Mouse (Mus musculus) kidney, embryonic 15.5 days (tissue): ENCODE results near the gene Mex3a. TPM values are rescaled to one million over a fixed set of nuclear protein-coding genes. Genes with fewer than 3 reads are reported as not detected.

Experiments used
- ATAC-seq: fragments of 200-750 bp; cut with Nextera tagmentation; replicated peaks from 2 replicates; pipeline ENCODE4 v1.8.0; 2017; ENCODE audit warnings: moderate TSS enrichment; ENCODE audit not compliant: low FRiP score
- H3K27ac ChIP-seq: fragments of 300-500 bp; sonication (generic); 2 replicates; pipeline ENCODE4 v1.5.1; 2015; ENCODE audit warnings: mild to moderate bottlenecking, inconsistent platforms
- H3K27me3 ChIP-seq: fragments of 300-500 bp; sonication (generic); 2 replicates; pipeline ENCODE4 v1.6.1; 2015; ENCODE audit warnings: inconsistent platforms
- H3K36me3 ChIP-seq: fragments of 300-500 bp; sonication (generic); 2 replicates; pipeline ENCODE4 v1.6.1; 2015; ENCODE audit warnings: inconsistent platforms
- H3K4me1 ChIP-seq: fragments of 300-500 bp; sonication (generic); 2 replicates; pipeline ENCODE4 v1.6.1; 2015; ENCODE audit warnings: inconsistent platforms
- H3K4me2 ChIP-seq: fragments of 300-500 bp; sonication (generic); 2 replicates; pipeline ENCODE4 v1.6.1; 2015; ENCODE audit warnings: moderate library complexity, mild to moderate bottlenecking, inconsistent platforms
- H3K4me3 ChIP-seq: fragments of 300-500 bp; sonication (generic); replicated peaks from 2 replicates; pipeline ENCODE4 v1.5.1; 2015; ENCODE audit warnings: mild to moderate bottlenecking, inconsistent platforms
- H3K9ac ChIP-seq: fragments of 300-500 bp; sonication (generic); 2 replicates; pipeline ENCODE4 v1.6.1; 2015; ENCODE audit warnings: mild to moderate bottlenecking, inconsistent platforms
- H3K9me3 ChIP-seq: fragments of 300-500 bp; sonication (generic); replicated peaks from 2 replicates; pipeline ENCODE4 v1.6.1; 2016; ENCODE audit warnings: inconsistent platforms
- WGBS: fragments of 180-500 bp; shearing (Covaris S2); methylation state at CpG from one replicate; pipeline ENCODE4 v1.1.7; 2015; ENCODE audit warnings: mixed read lengths; 5-methylcytosine and 5-hydroxymethylcytosine counted together
- polyA plus RNA-seq: library from polyadenylated mRNA; unstranded; fragments of >200 nt; fragmentation: Nextera tagmentation; extraction: Ambion mirVana; gene quantifications from 2 replicates; pipeline ENCODE4 v1.2.1, GENCODE M21; 2015

Mex3a gene
- polyA plus RNA-seq, 1 experiment from 2014 or later, result 22.0 TPM

DNA sequence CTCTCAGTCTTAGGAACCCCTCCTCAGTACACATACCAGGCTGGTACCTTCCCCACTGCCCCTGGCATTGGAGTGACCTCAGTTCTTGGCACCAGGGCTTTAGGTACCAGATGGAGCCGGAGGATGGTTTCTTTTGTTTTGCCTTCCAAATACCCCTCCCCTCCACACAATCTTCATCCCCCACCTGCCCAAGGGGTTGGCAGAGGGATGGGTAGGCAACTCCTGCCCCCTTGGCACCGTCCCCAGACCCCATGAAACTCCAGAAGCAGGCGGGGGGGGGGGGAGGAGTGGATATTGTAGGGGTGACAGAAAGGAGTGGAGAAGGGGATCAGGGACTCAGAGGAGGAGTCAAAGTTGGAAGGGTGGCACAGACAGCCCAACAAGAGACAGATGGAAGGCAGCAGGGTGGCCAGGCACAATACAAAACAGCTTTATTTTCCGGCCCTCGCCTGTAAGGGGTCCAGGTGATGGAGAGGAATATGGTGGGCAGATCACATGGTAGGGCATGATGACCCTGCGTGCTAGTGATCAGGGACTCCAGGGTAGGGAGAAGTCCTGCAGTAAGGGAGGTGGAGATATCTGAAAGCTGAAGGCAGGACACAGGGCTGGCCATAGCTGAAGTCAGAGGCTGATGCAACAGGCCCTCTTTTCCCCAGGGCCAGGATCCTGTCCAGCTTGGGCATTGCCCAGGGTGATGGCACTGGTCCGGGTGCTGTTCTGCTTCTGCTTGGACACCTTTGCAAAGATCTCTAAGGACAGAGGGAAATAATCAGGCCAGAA lies 9.6 kb downstream of the Mex3a start:
- Histone ChIP-seq H3K4me1 (peaks cover 56% of the 10 kb centered on the region), H3K4me3 (no peak overlapping the region), H3K27ac (peak overlapping the region; percentile 39; the same call in 1 of the 2 replicates), H3K36me3 (peaks cover 42% of the 10 kb centered on the region), H3K27me3 (no peaks in the 10 kb centered on the region), H3K4me2 (no peak overlapping the region), H3K9ac (no peak overlapping the region), H3K9me3 (no peaks in the 10 kb centered on the region)
- 72% methylated on average over 7 of the region's 7 CpGs for WGBS
- ATAC-seq, result no peak

DNA sequence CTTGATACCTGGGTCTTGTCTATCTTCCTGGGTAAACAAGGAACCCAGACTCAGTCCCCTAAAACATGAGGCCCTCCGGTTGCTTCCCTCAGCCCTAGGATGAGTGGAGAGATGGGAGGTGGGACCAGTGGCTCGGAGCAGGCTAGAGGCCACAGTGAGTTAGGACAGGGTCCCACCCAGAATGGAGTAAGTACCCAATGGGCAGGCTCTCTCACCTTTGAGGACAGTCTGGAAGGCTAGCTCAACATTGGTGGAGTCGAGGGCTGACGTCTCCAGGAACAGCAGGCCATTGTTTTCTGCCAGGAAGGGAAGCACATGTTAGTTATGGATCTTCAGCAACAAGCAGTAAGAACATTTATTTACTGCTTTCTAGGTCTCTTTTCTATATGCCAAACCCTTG lies 10.3 kb downstream of the Mex3a start:
- ATAC-seq, result no peak
- no peak overlapping the region for H3K4me3 ChIP-seq
- no peak overlapping the region for H3K4me2 ChIP-seq

GRCm38 (mm10) chr3:88543174-88543573 lies 11.0 kb downstream of the Mex3a start:
- Histone ChIP-seq H3K4me3 (no peak overlapping the region), H3K27me3 (no peaks in the 10 kb centered on the region), H3K9me3 (no peaks in the 10 kb centered on the region), H3K27ac (no peak overlapping the region), H3K4me2 (no peak overlapping the region), H3K4me1 (peaks cover 48% of the 10 kb centered on the region), H3K36me3 (peaks cover 29% of the 10 kb centered on the region), H3K9ac (no peak overlapping the region)
- WGBS, result 83% methylated on average over 8 of the region's 8 CpGs
- ATAC-seq, result no peak

More for the DNA sequence above, 10.3 kb downstream of the Mex3a start:
- Histone ChIP-seq H3K4me1 (peaks cover 53% of the 10 kb centered on the region), H3K9me3 (no peaks in the 10 kb centered on the region), H3K9ac (no peak overlapping the region), H3K36me3 (peaks cover 36% of the 10 kb centered on the region), H3K27ac (no peak overlapping the region), H3K27me3 (no peaks in the 10 kb centered on the region)
- 54% methylated on average over 4 of the region's 4 CpGs for WGBS

GRCm38 (mm10) chr3:88543651-88544410 lies 11.6 kb downstream of the Mex3a start:
- peaks cover 23% of the 10 kb centered on the region for H3K36me3 ChIP-seq
- WGBS, result 60% methylated on average over 5 of the region's 5 CpGs
- no peak overlapping the region for H3K27ac ChIP-seq
- H3K4me3 ChIP-seq, result no peak overlapping the region
- no peak overlapping the region for H3K4me2 ChIP-seq
- H3K9me3 ChIP-seq, result no peaks in the 10 kb centered on the region
- H3K9ac ChIP-seq, result no peak overlapping the region
- peaks cover 46% of the 10 kb centered on the region for H3K4me1 ChIP-seq
- no peak for ATAC-seq
- no peaks in the 10 kb centered on the region for H3K27me3 ChIP-seq

GRCm38 (mm10) chr3:88544514-88544913 lies 12.3 kb downstream of the Mex3a start:
- peaks cover 23% of the 10 kb centered on the region for H3K36me3 ChIP-seq
- no peak overlapping the region for H3K4me3 ChIP-seq
- H3K4me2 ChIP-seq, result no peak overlapping the region
- H3K9ac ChIP-seq, result no peak overlapping the region
- H3K9me3 ChIP-seq, result no peaks in the 10 kb centered on the region
- 33% methylated on average over 5 of the region's 5 CpGs for WGBS
- no peaks in the 10 kb centered on the region for H3K27me3 ChIP-seq
- H3K27ac ChIP-seq, result no peak overlapping the region; the same call in 1 of the 2 replicates
- ATAC-seq, result no peak
- H3K4me1 ChIP-seq, result peaks cover 42% of the 10 kb centered on the region

DNA sequence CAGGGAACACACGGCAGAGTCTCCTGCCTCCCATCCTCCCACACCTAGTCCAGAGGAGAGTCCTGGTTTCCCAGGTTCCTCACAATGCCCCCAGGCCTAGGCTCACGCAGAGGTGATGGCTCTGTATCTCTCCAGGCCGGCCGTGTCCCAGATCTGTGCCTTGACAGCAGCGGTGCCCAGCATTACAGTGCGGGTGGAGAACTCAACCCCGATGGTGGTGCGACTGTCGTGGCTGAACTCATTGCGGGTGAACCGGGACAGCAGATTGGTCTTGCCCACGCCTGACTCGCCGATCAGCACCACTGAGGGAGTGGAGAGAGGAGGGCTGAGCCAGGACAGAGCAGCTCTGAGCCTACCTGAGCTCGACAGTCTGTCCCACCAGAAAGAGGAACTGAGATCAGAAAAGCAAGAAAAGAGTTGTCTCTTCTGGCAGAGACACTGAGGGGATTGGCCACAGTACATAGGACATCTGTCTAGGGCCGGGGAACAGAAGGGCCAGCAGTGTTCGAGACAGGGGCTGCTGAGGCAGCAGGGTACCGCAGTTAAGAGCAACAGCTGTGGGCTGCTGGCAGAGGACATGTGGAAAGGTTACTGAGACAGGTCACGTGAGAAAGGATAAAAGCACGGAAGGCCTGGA lies 12.9 kb downstream of the Mex3a start:
- no peak for ATAC-seq
- Histone ChIP-seq H3K4me2 (no peak overlapping the region), H3K4me1 (peaks cover 38% of the 10 kb centered on the region), H3K27ac (peak overlapping the region; percentile 30; the same call in 1 of the 2 replicates), H3K27me3 (no peaks in the 10 kb centered on the region), H3K36me3 (peaks cover 19% of the 10 kb centered on the region), H3K9me3 (no peaks in the 10 kb centered on the region), H3K9ac (no peak overlapping the region), H3K4me3 (no peak overlapping the region)
- 51% methylated on average over 20 of the region's 20 CpGs for WGBS

- Histone ChIP-seq H3K27me3 (no peaks in the 10 kb centered on the region), H3K27ac (no peak overlapping the region), H3K4me1 (peaks cover 40% of the 10 kb centered on the region), H3K36me3 (0 out of 2 replicates have a peak, but pooled peaks cover 4% of the 10 kb centered on the region), H3K9ac (no peak overlapping the region), H3K4me2 (no peak overlapping the region), H3K4me3 (no peak overlapping the region), H3K9me3 (no peaks in the 10 kb centered on the region)
- no peak for ATAC-seq
- WGBS, result 77% methylated on average over 6 of the region's 6 CpGs
Measured at GRCm38 (mm10) chr3:88546674-88547418, 14.7 kb downstream of the Mex3a start.

DNA sequence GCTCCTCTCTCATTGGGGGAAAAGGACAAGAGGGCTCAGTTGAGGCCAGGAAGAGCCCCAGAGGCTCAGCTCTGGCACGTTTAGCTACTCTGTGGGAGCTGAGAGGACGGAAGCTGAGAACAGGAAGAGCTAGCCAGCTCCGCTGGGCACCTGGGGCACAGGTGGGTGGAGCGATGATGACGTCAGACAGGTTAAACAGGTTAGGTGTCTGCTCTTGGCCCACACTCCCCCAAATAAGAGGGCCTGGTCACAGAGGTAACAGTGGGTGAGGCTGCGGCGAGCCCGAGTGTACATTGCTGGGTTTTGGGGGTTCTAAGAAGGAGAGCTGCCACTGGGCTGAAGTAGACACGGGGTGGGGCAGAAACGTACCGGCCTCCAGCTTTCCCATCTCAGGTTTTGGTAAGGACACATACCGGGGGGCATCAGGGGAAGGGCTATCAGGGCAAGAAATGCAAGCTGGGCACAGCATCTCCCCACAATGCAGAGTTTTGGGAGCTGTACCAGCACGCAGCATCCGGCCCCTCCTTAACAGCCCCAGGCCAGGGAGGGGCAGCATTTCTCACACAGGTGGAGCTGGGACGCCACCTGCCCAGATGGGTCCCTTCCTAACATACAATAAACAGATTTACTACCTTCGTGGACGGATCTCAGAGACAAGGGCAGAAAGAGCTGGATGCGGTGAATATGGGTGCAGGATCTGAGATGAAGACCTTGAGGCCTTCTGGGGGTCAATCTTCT lies 16.2 kb downstream of the Mex3a start, which contains the start of gene Rab25:
Rab25 (minus strand) TSS at position 121 of the 738 bp plus-strand sequence.
- peak within 1 kb of the TSS; percentile 45 for H3K4me2 ChIP-seq
- H3K9ac ChIP-seq, result peak within 1 kb of the TSS; percentile 8; the same call in 1 of the 2 replicates
- peak within 1 kb of the TSS; percentile 57; the same call in 1 of the 2 replicates for H3K27ac ChIP-seq
- no peaks in the 10 kb centered on the region for H3K9me3 ChIP-seq
- H3K4me3 ChIP-seq, result peak within 1 kb of the TSS; percentile 24; the same call in 1 of the 2 replicates
- H3K4me1 ChIP-seq, result peaks cover 43% of the 10 kb centered on the region
- no peak for ATAC-seq
- 48% methylated on average over 18 of the region's 18 CpGs for WGBS
- H3K36me3 ChIP-seq, result 0 out of 2 replicates have a peak, but pooled peaks cover 4% of the 10 kb centered on the region
- no peaks in the 10 kb centered on the region for H3K27me3 ChIP-seq

DNA sequence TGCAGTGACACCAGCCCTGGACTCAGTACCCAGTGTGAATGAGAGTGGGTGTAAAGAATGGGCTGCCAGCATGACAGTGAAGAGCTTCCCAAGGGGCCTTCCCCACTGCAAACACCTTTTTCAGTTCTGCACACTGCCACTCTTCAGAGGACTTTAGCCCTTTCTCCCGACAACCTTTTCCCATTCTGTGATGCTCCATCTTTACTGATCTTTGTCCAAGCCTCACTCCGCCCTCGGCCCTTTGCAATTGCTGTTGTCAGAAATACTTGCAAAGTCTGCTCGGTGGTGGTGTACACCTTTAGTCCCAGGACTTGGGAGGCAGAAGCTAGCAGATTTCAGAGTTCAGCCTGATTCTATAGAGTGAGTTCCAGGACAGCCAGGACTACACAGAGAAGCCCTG lies 19.4 kb downstream of the Mex3a start:
- Histone ChIP-seq H3K27ac (peak overlapping the region; percentile 41; the same call in 1 of the 2 replicates), H3K9ac (no peak overlapping the region), H3K9me3 (no peaks in the 10 kb centered on the region), H3K4me3 (peak overlapping the region; percentile 4; the same call in 1 of the 2 replicates), H3K27me3 (no peaks in the 10 kb centered on the region), H3K36me3 (peaks cover 17% of the 10 kb centered on the region), H3K4me2 (peak overlapping the region; percentile 84), H3K4me1 (peaks cover 46% of the 10 kb centered on the region)
- ATAC-seq, result no peak
- 75% methylated on average over 4 of the region's 4 CpGs for WGBS

GRCm38 (mm10) chr3:88552082-88552645 lies 20.0 kb downstream of the Mex3a start:
- WGBS, result 20% methylated on average over 16 of the region's 16 CpGs

More at GRCm38 (mm10) chr3:88552082-88552645, 20.0 kb downstream of the Mex3a start:
- Histone ChIP-seq H3K4me3 (peak overlapping the region; percentile 94), H3K27ac (peak overlapping the region; percentile 99), H3K27me3 (no peaks in the 10 kb centered on the region), H3K9ac (peak overlapping the region; percentile 59), H3K4me1 (peaks cover 42% of the 10 kb centered on the region), H3K36me3 (peaks cover 23% of the 10 kb centered on the region), H3K9me3 (no peaks in the 10 kb centered on the region), H3K4me2 (peak overlapping the region; percentile 84)
- ATAC-seq, result no peak
